Mouse (Mus musculus) brown adipose tissue, adult 24 weeks (tissue): ENCODE results near the gene Cidec. TPM values are rescaled to one million over a fixed set of nuclear protein-coding genes. Genes with fewer than 3 reads are reported as not detected.

Experiments used
- H3K27ac ChIP-seq: fragments of 200-500 bp; replicated peaks from 2 replicates; pipeline ENCODE4 v1.5.1; 2012; ENCODE audit warnings: low read depth, mild to moderate bottlenecking, low read length
- H3K4me1 ChIP-seq: fragments of 200-500 bp; 2 replicates; pipeline ENCODE4 v1.6.1; 2012; ENCODE audit warnings: low read length, mixed read lengths; ENCODE audit not compliant: control insufficient read depth, insufficient read depth, insufficient read length
- H3K4me3 ChIP-seq: fragments of 200-500 bp; 2 replicates; pipeline ENCODE4 v1.5.1; 2012; ENCODE audit warnings: low read depth, mild to moderate bottlenecking, low read length, moderate library complexity; ENCODE audit not compliant: insufficient read depth
- polyA plus RNA-seq: library from polyadenylated mRNA; stranded (reverse); fragments of >200 nt; gene quantifications from 2 replicates; pipeline ENCODE4 v1.2.4, GENCODE M21; 2012; ENCODE audit not compliant: missing spikeins, insufficient read depth, insufficient read length

Gene Cidec
- 797 and 1,047 TPM in 2 replicates for polyA plus RNA-seq

DNA sequence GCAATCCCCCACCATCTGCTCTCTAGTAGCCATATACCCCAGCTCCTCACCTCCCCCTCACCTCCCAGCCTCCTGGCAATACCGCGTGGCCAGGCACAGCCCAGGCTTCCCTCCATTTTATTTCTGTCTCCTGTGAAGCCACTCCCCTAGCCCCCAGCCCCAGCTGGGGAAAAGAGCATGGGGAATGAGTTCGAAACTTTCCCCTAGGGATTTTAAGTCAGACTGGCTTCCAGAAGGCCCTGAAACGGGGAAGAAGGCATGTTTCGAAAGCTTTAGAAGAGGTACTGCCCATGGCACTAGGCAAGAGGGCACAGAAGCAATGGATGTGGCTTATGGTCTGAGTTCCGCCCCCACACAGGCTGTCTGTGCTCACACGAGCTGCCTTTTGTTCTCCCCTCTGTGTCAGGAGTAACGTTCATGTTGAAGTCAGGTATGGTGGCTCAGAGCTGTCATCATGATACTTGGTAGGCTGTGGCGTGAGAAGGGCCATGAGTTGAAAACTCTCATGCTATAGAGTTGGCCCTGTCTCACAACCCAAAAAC, at the start of gene Cidec:
Gene Cidec, minus strand, starts transcription at position 97 of the 542 bp plus-strand sequence.
- H3K27ac ChIP-seq: peak within 1 kb of the TSS; percentile 98
- peak within 1 kb of the TSS; percentile 68 for H3K4me3 ChIP-seq

DNA sequence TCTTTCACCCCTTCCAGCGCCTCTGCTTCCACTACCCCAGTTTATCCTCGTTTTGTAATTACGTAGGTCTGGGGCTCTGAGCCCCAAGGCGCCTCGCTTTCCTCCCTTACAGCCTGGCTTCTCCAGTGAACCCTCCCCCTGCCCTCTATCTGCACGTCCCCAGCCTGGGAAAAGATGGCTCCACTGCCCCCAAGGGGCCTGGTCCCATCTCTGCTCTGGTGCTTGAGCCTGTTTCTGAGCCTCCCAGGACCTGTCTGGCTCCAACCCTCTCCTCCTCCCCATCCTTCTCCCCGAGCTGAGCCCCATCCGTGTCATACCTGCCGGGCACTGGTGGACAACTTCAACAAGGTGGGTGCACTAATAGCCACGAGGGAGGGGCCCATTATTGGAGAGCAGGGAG, 48.2 kb upstream of the Cidec start:
- peak overlapping the region; percentile 65 for H3K4me3 ChIP-seq
- peaks cover 18% of the 10 kb centered on the region for H3K4me1 ChIP-seq
- H3K27ac ChIP-seq: peak overlapping the region; percentile 78

More for the DNA sequence above, at the start of gene Cidec:
- H3K4me1 ChIP-seq: peaks cover 5% of the 10 kb centered on the region

DNA sequence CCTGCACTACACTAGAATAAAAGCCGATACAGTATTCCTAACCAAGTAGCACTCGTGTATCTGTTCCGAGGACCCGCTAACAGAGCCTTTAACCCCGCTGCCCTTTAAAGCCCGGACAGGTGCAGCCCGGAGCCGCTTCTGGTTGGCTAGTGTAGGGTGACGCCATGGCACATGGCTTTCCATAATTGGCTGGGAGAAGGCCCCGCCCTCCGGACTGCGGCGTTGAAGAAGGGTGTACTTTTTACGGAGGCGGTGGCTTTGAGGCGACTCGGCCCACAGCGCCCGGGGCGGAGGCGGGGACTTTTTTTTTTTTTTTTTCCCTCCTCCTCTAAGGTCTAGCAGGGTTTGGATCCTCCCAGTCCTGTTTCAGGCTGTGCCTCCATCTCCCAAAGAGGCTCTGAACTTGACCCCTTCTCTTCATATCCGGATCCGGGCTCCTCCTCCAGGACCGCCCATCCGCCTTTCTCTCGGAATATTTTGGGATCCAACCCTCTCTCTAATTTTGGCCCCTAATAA, 47.6 kb upstream of the Cidec start, which contains the start of gene Creld1:
Gene Creld1, plus strand, starts transcription at position 198 of the 516 bp plus-strand sequence.
- Histone ChIP-seq H3K4me1 (peaks cover 18% of the 10 kb centered on the region), H3K4me3 (peak within 1 kb of the TSS; percentile 75), H3K27ac (peak within 1 kb of the TSS; percentile 78)

DNA sequence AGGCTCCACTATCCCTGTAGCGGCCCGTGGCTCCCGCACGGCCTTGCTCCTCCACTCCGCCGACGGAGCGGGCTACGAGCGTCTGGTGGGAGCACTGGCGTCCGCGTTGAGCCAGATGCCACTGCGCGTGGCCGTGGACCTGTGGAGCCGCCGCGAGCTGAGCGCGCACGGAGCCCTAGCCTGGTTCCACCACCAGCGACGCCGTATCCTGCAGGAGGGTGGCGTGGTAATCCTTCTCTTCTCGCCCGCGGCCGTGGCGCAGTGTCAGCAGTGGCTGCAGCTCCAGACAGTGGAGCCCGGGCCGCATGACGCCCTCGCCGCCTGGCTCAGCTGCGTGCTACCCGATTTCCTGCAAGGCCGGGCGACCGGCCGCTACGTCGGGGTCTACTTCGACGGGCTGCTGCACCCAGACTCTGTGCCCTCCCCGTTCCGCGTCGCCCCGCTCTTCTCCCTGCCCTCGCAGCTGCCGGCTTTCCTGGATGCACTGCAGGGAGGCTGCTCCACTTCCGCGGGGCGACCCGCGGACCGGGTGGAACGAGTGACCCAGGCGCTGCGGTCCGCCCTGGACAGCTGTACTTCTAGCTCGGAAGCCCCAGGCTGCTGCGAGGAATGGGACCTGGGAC, 47.0 kb upstream of the Cidec start:
- Histone ChIP-seq H3K27ac (peak overlapping the region; percentile 39), H3K4me1 (peaks cover 16% of the 10 kb centered on the region), H3K4me3 (peak overlapping the region; percentile 75)

DNA sequence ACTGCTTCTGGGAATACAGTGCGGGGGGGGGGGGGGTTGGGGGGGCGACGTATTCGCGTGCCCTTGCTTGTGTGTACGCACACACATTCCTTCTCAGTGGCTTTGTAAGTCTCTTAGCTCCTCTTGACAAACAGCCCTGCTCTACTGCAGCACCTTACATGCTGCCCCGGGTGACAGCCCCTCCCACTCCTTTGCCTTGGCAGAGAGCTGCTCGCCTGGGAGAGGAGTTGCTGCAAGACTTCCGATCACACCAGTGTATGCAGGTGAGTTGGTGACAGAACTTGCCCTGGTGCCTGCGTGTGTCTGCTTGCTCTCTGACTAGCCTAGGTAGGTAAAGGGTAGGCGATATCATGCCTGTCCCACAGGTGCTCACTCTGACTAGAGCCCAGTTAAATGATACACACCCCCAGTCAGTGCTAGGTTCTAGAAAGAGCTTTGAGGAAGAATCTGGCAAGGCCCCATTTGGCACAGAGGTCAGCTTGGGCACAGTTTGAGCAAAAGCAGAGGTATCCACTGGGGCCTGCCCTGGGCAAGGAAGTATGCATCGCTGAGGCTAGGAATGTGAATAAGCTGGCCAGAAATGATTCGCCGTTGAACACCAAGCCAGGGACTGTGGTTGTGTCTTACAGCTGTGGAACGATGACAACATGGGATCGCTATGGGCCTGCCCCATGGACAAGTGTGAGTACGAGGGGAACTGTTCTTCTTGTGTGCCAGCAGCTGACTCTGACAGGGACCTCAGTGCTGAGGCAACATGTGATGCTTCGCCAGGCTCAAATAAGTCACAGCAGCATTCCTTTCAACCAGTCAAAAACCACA, 45.2 kb upstream of the Cidec start:
- Histone ChIP-seq H3K4me3 (no peak overlapping the region), H3K27ac (peak overlapping the region; percentile 56), H3K4me1 (peaks cover 10% of the 10 kb centered on the region; the same call in 1 of the 2 replicates)

DNA sequence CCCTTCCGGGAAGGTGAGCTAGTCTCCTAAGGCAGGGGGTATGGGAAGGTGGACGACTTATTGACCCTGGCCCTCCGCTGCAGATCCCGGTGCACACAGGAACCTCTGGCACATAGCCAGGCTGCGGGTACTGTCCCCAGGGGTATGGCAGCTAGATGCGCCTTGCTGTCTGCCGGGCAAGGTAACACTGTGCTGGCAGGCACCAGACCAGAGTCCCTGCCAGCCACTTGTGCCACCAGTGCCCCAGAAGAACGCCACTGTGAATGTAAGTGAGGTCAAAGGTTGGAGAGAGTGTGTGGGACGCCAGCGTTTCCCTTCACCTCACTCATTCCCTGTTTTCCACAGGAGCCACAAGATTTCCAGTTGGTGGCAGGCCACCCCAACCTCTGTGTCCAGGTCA, 43.3 kb upstream of the Cidec start:
- H3K4me3 ChIP-seq: no peak overlapping the region
- H3K27ac ChIP-seq: no peak overlapping the region
- peaks cover 10% of the 10 kb centered on the region; the same call in 1 of the 2 replicates for H3K4me1 ChIP-seq

DNA sequence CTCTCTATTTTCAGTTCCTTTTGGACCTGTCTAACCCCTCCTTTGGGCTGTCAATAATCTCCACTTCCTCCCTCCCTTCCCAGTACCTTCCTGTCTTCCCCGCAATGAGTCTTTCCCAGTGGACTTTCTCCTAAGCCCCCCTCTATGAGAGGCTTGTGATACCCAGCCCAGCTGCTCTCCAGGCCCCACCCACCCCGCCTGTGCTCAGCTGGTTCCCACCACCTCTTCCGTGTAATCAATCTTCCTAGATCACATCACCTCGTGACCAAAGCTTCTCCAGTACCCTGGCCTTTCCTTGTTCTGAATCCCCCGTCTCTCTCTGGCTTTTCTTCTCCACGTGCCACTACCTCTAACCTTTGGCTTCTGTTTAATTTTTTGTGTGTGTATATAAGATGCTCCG, 41.8 kb upstream of the Cidec start:
- no peak overlapping the region for H3K4me3 ChIP-seq
- H3K4me1 ChIP-seq: peaks cover 6% of the 10 kb centered on the region; the same call in 1 of the 2 replicates
- H3K27ac ChIP-seq: no peak overlapping the region

DNA sequence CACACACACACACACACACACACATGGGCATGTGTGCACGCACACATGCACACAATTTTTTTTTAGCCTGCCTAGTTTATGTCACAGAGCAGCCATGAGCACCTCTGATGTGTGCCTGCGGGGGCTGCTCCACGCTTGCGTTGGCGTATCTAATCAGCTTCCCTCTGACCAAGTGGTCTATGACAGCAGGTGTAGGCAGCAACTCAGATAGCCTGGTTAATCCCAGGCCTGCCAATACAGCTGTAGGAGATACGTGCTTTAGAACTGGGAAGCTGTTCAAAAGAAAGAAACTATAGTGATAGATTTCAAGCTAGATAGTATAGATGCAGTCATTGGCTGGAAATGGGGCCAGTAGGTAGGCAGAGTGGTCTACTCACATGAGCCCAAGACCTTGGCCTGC, 38.2 kb upstream of the Cidec start:
- H3K27ac ChIP-seq: no peak overlapping the region
- H3K4me3 ChIP-seq: no peak overlapping the region
- peaks cover 15% of the 10 kb centered on the region for H3K4me1 ChIP-seq

DNA sequence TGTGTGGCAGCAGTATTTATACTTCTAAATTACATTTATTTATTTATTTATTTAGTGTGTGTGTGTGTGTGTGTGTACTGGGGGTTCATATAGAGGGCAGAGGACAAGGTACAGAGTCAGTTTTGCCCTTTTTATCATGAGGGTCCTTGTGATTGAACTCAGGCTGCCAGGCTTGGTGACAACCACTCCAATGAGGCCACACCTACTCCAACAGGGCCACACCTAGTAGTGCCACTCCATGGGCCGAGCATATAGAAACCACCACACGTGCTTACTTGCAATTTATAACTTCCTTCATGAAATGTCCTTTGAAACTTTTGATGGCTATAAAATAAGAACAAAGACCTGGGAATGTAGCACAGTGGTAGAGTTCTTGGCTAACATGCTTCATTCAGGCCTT, 37.7 kb upstream of the Cidec start:
- Histone ChIP-seq H3K4me3 (no peak overlapping the region), H3K4me1 (peaks cover 15% of the 10 kb centered on the region)

DNA sequence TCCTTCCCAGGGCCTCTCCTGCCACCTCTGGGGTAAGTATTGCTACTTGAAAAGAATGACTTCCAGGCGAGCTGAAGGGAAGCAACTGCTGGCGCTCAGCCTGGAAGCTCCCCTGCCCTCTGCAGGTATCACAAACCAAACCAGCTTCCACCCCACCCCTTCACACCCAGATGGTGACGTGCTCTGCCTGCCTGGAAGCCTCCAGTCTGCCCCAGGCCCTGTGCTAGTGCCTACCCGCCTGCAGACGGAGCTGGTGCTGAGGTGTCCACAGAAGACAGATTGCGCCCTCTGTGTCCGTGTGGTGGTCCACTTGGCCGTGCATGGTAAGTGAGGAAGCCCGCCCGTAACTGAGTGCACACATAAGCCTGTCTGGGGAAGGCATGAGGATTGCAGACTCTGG, 36.5 kb upstream of the Cidec start:
- H3K4me1 ChIP-seq: peaks cover 15% of the 10 kb centered on the region
- H3K4me3 ChIP-seq: peak overlapping the region; percentile 61; the same call in 1 of the 2 replicates
- no peak overlapping the region for H3K27ac ChIP-seq

More for the DNA sequence above, 37.7 kb upstream of the Cidec start:
- H3K27ac ChIP-seq: no peak overlapping the region

DNA sequence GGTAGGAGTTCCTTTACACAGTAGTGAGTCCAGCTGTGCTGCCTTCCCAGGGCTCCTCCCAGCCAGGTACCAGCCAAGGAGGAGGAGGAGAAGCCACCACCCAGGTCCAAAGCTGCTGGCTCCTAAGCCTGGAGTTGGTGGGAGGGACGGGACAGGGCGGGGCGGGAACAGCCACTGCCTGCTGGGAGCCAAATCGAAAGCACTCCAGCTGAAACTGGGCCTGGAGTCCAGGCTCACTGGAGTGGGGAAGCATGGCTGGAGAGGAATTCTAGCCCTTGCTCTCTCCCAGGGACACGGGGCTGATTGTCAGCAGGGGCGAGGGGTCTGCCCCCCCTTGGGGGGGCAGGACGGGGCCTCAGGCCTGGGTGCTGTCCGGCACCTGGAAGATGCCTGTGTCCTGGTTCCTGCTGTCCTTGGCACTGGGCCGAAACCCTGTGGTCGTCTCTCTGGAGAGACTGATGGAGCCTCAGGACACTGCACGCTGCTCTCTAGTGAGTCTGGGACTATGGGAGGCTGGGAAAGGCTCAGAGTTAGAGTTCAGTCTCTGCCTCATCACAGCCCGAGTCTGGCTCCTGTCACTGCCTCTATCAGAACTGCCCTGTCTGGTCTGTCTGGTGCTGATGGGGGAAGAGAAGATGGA, 35.9 kb upstream of the Cidec start, which contains the start of gene Il17rc:
Gene Il17rc, plus strand, starts transcription at position 131 of the 640 bp plus-strand sequence.
- H3K27ac ChIP-seq: peak within 1 kb of the TSS; percentile 25

DNA sequence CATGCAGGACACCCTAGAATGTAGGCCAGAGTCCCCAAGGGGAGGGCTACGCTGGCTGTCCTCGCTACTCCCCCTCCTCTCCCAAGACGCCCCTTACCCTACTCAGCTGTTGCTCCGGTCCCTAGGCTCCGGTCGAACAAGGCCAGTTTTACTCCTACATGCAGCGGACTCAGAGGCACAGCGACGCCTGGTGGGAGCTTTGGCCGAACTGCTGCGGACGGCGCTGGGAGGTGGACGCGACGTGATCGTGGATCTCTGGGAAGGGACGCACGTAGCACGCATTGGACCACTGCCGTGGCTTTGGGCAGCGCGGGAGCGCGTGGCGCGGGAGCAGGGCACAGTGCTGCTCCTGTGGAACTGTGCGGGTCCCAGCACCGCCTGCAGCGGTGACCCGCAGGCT, 33.9 kb upstream of the Cidec start:
- Histone ChIP-seq H3K4me1 (peaks cover 15% of the 10 kb centered on the region), H3K27ac (no peak overlapping the region), H3K4me3 (peak overlapping the region; percentile 55)

More for the DNA sequence above, 35.9 kb upstream of the Cidec start, which contains the start of gene Il17rc:
- Histone ChIP-seq H3K4me1 (peaks cover 15% of the 10 kb centered on the region), H3K4me3 (peak within 1 kb of the TSS; percentile 61)

DNA sequence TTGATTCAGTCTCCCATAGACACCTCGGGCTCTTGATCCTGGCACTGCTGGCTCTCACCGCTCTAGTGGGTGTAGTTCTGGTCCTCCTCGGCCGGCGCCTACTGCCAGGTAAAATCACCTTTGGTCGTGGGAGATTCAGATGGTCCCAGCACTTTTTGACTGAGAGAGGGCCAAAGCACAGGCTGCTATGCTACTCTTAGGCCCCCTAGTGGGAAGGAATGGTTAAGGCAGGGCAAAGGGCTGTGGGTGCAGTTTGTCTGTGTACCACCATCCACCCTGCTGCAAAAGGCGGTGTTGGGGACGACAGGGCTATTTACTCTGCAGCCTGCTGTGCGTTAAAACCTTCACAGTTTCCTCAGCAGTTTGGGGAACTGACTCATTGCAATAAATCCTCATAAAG, 33.5 kb upstream of the Cidec start:
- Histone ChIP-seq H3K27ac (no peak overlapping the region), H3K4me3 (peak overlapping the region; percentile 39), H3K4me1 (peaks cover 15% of the 10 kb centered on the region)

DNA sequence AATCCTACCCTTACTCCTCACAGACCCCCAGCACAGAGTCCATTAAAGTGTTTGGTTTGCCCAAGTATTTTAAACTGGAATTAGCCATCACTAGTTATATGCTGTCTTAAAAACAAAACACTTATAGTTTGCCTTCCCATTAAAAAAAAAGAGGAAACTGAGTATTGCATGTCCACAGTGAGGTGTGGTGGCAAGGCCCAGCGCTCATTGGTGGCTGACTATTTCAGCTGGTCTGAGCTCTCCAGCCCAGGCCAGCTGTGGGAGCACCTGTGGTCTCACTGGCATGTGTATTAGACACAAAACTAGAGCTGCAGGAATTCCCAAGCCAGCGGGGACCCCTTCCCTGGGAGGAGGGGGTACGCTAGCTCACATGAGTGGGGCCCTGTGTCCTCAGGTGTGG, 33.0 kb upstream of the Cidec start:
- Histone ChIP-seq H3K4me1 (peaks cover 15% of the 10 kb centered on the region), H3K4me3 (no peak overlapping the region), H3K27ac (no peak overlapping the region)
